Mouse (Mus musculus): ENCODE measurements at regions not wholly inside any gene's neighbourhood (a gene's known extent, or its start where the extent isn't known, plus 50 kb on each side); places are given as distances from the start of the nearest gene placed in this dataset.

- H3K4me1 ChIP-seq (ENCODE audit: control insufficient read depth in 1 of 2, insufficient read depth in 2 of 2) = no peaks in the 10 kb centered on the region
- DNase-seq (ENCODE audit: extremely low read depth) = no peak
- no peak overlapping the region for H3K27ac ChIP-seq (ENCODE audit: insufficient read depth, low read depth)
- TF ChIP-seq E2F4 (IDR thresholded peaks at IDR 0.05; ENCODE audit: insufficient replicate concordance, low read depth, low read length) (no peak), JUN (IDR thresholded peaks at IDR 0.05; ENCODE audit: insufficient read depth, low read depth, low read length) (no peak), NRF1 (IDR thresholded peaks at IDR 0.05; ENCODE audit: low read depth, low read length) (no peak)
- no peak overlapping the region for H3K4me2 ChIP-seq (ENCODE audit: insufficient read depth, low read depth, poor library complexity, severe bottlenecking)
- no peaks in the 10 kb centered on the region for H3K36me3 ChIP-seq (replicated peaks in 1 of 2; ENCODE audit: control insufficient read depth in 1 of 2, insufficient read depth in 1 of 2, low read length in 1 of 2)
- no peak overlapping the region for H3K4me3 ChIP-seq (replicated peaks in 1 of 3; ENCODE audit: low read depth in 2 of 3, low read length in 2 of 3, poor library complexity in 1 of 3)
- dilution Hi-C loops (cut with MboI; ENCODE audit: extremely low pct_ligation_motif_present, extremely low pct_unique_long_range_greater_than_20kb, low sequenced_read_pairs) = no loop called here
- in situ Hi-C loops (cut with MboI; ENCODE audit: low pct_ligation_motif_present, low pct_unique_long_range_greater_than_20kb, low sequenced_read_pairs) = no loop called here
- H3K9ac ChIP-seq (ENCODE audit: insufficient read depth, low read depth) = no peak overlapping the region
- no peaks in the 10 kb centered on the region for H3K27me3 ChIP-seq (replicated peaks)
- H3K9me3 ChIP-seq (replicated peaks; ENCODE audit: low read length) = no peaks in the 10 kb centered on the region
- H3K79me2 ChIP-seq (replicated peaks; ENCODE audit: control insufficient read depth, extremely low read depth, insufficient read depth, poor library complexity, severe bottlenecking) = no peaks in the 10 kb centered on the region
Observed at GRCm38 (mm10) chr9:30848249-30848648, 74.0 kb downstream of the Adamts15 start.

GRCm38 (mm10) chr9:30845609-30846290, 76.5 kb downstream of the Adamts15 start:
- H3K9me3 ChIP-seq (replicated peaks; ENCODE audit: low read length) = no peaks in the 10 kb centered on the region
- H3K27me3 ChIP-seq (replicated peaks) = no peaks in the 10 kb centered on the region
- H3K9ac ChIP-seq (ENCODE audit: insufficient read depth, low read depth) = no peak overlapping the region
- H3K27ac ChIP-seq (ENCODE audit: insufficient read depth, low read depth) = no peak overlapping the region
- no peaks in the 10 kb centered on the region for H3K4me1 ChIP-seq (ENCODE audit: control insufficient read depth in 1 of 2, insufficient read depth in 2 of 2)
- dilution Hi-C loops (cut with MboI; ENCODE audit: extremely low pct_ligation_motif_present, extremely low pct_unique_long_range_greater_than_20kb, low sequenced_read_pairs) = no loop called here
- DNase-seq (ENCODE audit: extremely low read depth) = no peak
- H3K79me2 ChIP-seq (replicated peaks; ENCODE audit: control insufficient read depth, extremely low read depth, insufficient read depth, poor library complexity, severe bottlenecking) = no peaks in the 10 kb centered on the region
- H3K4me2 ChIP-seq (ENCODE audit: insufficient read depth, low read depth, poor library complexity, severe bottlenecking) = no peak overlapping the region
- no peaks in the 10 kb centered on the region for H3K36me3 ChIP-seq (replicated peaks in 1 of 2; ENCODE audit: control insufficient read depth in 1 of 2, insufficient read depth in 1 of 2, low read length in 1 of 2)
- no peak overlapping the region for H3K4me3 ChIP-seq (replicated peaks in 1 of 3; ENCODE audit: low read depth in 2 of 3, low read length in 2 of 3, poor library complexity in 1 of 3)
- in situ Hi-C loops (cut with MboI; ENCODE audit: low pct_ligation_motif_present, low pct_unique_long_range_greater_than_20kb, low sequenced_read_pairs) = no loop called here
- no peak for TF ChIP-seq SIN3A (IDR thresholded peaks at IDR 0.05; ENCODE audit: low read length)
- TF ChIP-seq BHLHE40 (IDR thresholded peaks at IDR 0.05; ENCODE audit: low read depth, low read length) = no peak

GRCm38 (mm10) chr9:30844079-30844563, 78.1 kb downstream of the Adamts15 start:
- no peaks in the 10 kb centered on the region for H3K79me2 ChIP-seq (replicated peaks; ENCODE audit: control insufficient read depth, extremely low read depth, insufficient read depth, poor library complexity, severe bottlenecking)
- no peak overlapping the region for H3K4me2 ChIP-seq (ENCODE audit: insufficient read depth, low read depth, poor library complexity, severe bottlenecking)
- no peaks in the 10 kb centered on the region for H3K4me1 ChIP-seq (ENCODE audit: control insufficient read depth in 1 of 2, insufficient read depth in 2 of 2)
- DNase-seq (ENCODE audit: extremely low read depth) = no peak
- TF ChIP-seq RCOR1 (conservative IDR thresholded peaks at IDR 0.05; ENCODE audit: low read depth, low read length) = no peak
- TF ChIP-seq TBP (conservative IDR thresholded peaks at IDR 0.05; ENCODE audit: low read depth, low read length) = no peak
- no peak for TF ChIP-seq USF2 (conservative IDR thresholded peaks at IDR 0.05; ENCODE audit: low read depth, low read length)
- no peak for TF ChIP-seq MAX (IDR thresholded peaks at IDR 0.05; ENCODE audit: low read length)
- no peak for TF ChIP-seq ZNF384 (IDR thresholded peaks at IDR 0.05; ENCODE audit: low read depth, low read length)
- no peak for TF ChIP-seq HCFC1 (IDR thresholded peaks at IDR 0.05; ENCODE audit: low read depth, low read length)
- no peak for TF ChIP-seq POLR2A (IDR thresholded peaks at IDR 0.05; ENCODE audit: low read depth, low read length)
- TF ChIP-seq SMC3 (IDR thresholded peaks at IDR 0.05; ENCODE audit: low read depth, low read length) = no peak
- no peak for TF ChIP-seq CTCF (conservative IDR thresholded peaks at IDR 0.05 in 1 of 2, IDR thresholded peaks at IDR 0.05 in 1 of 2; ENCODE audit: low read depth in 2 of 2, low read length in 2 of 2)
- TF ChIP-seq POLR2AphosphoS2 (IDR thresholded peaks at IDR 0.05; ENCODE audit: low read depth, low read length) = no peak
- no peak for TF ChIP-seq MAZ (IDR thresholded peaks at IDR 0.05; ENCODE audit: low read depth, low read length)
- no peak for TF ChIP-seq NRF1 (IDR thresholded peaks at IDR 0.05; ENCODE audit: low read depth, low read length)
- no peak for TF ChIP-seq E2F4 (IDR thresholded peaks at IDR 0.05; ENCODE audit: insufficient replicate concordance, low read depth, low read length)
- TF ChIP-seq BHLHE40 (IDR thresholded peaks at IDR 0.05; ENCODE audit: low read depth, low read length) = no peak
- no peak for TF ChIP-seq USF1 (IDR thresholded peaks at IDR 0.05; ENCODE audit: low read depth, low read length)
- no peak for TF ChIP-seq MYC (IDR thresholded peaks at IDR 0.05; ENCODE audit: low read depth, low read length)
- TF ChIP-seq MEF2A (IDR thresholded peaks at IDR 0.05; ENCODE audit: borderline replicate concordance, low read depth, low read length) = no peak
- TF ChIP-seq ETS1 (conservative IDR thresholded peaks at IDR 0.05; ENCODE audit: low read depth, low read length) = no peak
- no peaks in the 10 kb centered on the region for H3K27me3 ChIP-seq (replicated peaks)
- H3K36me3 ChIP-seq (replicated peaks in 1 of 2; ENCODE audit: control insufficient read depth in 1 of 2, insufficient read depth in 1 of 2, low read length in 1 of 2) = no peaks in the 10 kb centered on the region
- no peaks in the 10 kb centered on the region for H3K9me3 ChIP-seq (replicated peaks; ENCODE audit: low read length)
- no peak overlapping the region for H3K9ac ChIP-seq (ENCODE audit: insufficient read depth, low read depth)
- dilution Hi-C loops (cut with MboI; ENCODE audit: extremely low pct_ligation_motif_present, extremely low pct_unique_long_range_greater_than_20kb, low sequenced_read_pairs) (no loop called here), in situ Hi-C loops (cut with MboI; ENCODE audit: low pct_ligation_motif_present, low pct_unique_long_range_greater_than_20kb, low sequenced_read_pairs) (no loop called here)
- no peak overlapping the region for H3K27ac ChIP-seq (ENCODE audit: insufficient read depth, low read depth)
- no peak overlapping the region for H3K4me3 ChIP-seq (replicated peaks in 1 of 3; ENCODE audit: low read depth in 2 of 3, low read length in 2 of 3, poor library complexity in 1 of 3)

Measured in CH12.LX (cell line).